Mouse (Mus musculus) forebrain, embryonic 13.5 days (tissue): ENCODE results near the gene Slc25a21. TPM values are rescaled to one million over a fixed set of nuclear protein-coding genes. Genes with fewer than 3 reads are reported as not detected.

ENCODE experiments used
- ATAC-seq: fragments of 200-750 bp; cut with Nextera tagmentation; 2 replicates; pipeline ENCODE4 v1.8.0; 2017
- H3K27ac ChIP-seq: fragments of 300-500 bp; sonication (generic); 2 replicates; pipeline ENCODE4 v1.5.1; 2015; ENCODE audit warnings: inconsistent platforms, mild to moderate bottlenecking, moderate library complexity
- H3K27me3 ChIP-seq: fragments of 300-500 bp; sonication (generic); 2 replicates; pipeline ENCODE4 v1.6.1; 2015; ENCODE audit warnings: mild to moderate bottlenecking, inconsistent platforms
- H3K36me3 ChIP-seq: fragments of 300-500 bp; sonication (generic); 2 replicates; pipeline ENCODE4 v1.6.1; 2015; ENCODE audit warnings: mild to moderate bottlenecking, inconsistent platforms; ENCODE audit not compliant: poor library complexity, severe bottlenecking
- H3K4me1 ChIP-seq: fragments of 300-500 bp; sonication (generic); 2 replicates; pipeline ENCODE4 v1.6.1; 2015; ENCODE audit warnings: inconsistent platforms
- H3K4me2 ChIP-seq: fragments of 300-500 bp; sonication (generic); 2 replicates; pipeline ENCODE4 v1.6.1; 2015; ENCODE audit warnings: inconsistent platforms, mild to moderate bottlenecking, moderate library complexity
- H3K4me3 ChIP-seq: fragments of 300-500 bp; sonication (generic); 2 replicates; pipeline ENCODE4 v1.5.1; 2015; ENCODE audit warnings: mild to moderate bottlenecking, inconsistent platforms
- H3K9ac ChIP-seq: fragments of 300-500 bp; sonication (generic); 2 replicates; pipeline ENCODE4 v1.6.1; 2015; ENCODE audit warnings: mild to moderate bottlenecking, inconsistent platforms
- H3K9me3 ChIP-seq: fragments of 300-500 bp; sonication (generic); replicated peaks from 2 replicates; pipeline ENCODE4 v1.6.1; 2016; ENCODE audit warnings: inconsistent platforms
- WGBS: fragments of 180-500 bp; shearing (Covaris S2); methylation state at CpG from one replicate; pipeline ENCODE4 v1.1.7; 2015; 5-methylcytosine and 5-hydroxymethylcytosine counted together
- polyA plus RNA-seq: library from polyadenylated mRNA; unstranded; fragments of >200 nt; fragmentation: Nextera tagmentation; extraction: Ambion mirVana; gene quantifications from 2 replicates; pipeline ENCODE4 v1.2.1, GENCODE M21; 2015

Slc25a21 gene
- polyA plus RNA-seq, 1 experiment from 2014 or later, result 0.31 TPM

GRCm38 (mm10) chr12:56691001-56691400, 506.3 kb downstream of the Slc25a21 start:
- no peaks in the 10 kb centered on the region for H3K9me3 ChIP-seq
- H3K4me3 ChIP-seq, result no peak overlapping the region
- WGBS, result 1% methylated on average over 12 of the region's 12 CpGs
- H3K27ac ChIP-seq, result no peak overlapping the region
- H3K4me2 ChIP-seq, result no peak overlapping the region
- peaks cover 21% of the 10 kb centered on the region for H3K4me1 ChIP-seq
- H3K9ac ChIP-seq, result no peak overlapping the region
- ATAC-seq, result no peak
- no peaks in the 10 kb centered on the region for H3K36me3 ChIP-seq
- peaks cover 99% of the 10 kb centered on the region for H3K27me3 ChIP-seq

DNA sequence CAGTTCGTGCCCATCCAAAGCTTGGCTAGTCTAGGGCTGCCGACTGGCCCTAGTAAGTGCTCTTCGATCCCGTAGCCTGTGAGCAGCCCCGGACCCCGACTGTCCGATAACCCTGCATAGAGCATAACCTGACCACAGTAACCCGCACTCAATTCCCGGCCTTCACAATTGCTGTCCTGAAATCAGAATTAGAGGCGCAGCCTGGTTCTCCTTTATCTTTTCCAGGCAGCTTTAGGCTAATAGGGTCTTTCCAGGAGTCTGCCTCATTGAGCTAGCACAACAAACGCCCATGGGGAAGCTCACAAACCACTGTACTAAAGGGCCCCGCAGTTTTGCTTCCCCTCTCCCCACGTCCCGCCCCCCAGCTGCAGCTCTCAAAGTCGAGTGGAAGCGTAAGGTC, 506.9 kb downstream of the Slc25a21 start:
- no peak for ATAC-seq
- Histone ChIP-seq H3K4me3 (no peak overlapping the region), H3K27ac (no peak overlapping the region), H3K9ac (no peak overlapping the region), H3K27me3 (peaks cover 99% of the 10 kb centered on the region), H3K9me3 (no peaks in the 10 kb centered on the region), H3K4me2 (no peak overlapping the region), H3K36me3 (no peaks in the 10 kb centered on the region), H3K4me1 (peaks cover 15% of the 10 kb centered on the region)
- 1% methylated on average over 16 of the region's 16 CpGs for WGBS

GRCm38 (mm10) chr12:56689736-56690135, 507.5 kb downstream of the Slc25a21 start:
- peaks cover 99% of the 10 kb centered on the region for H3K27me3 ChIP-seq
- no peak overlapping the region for H3K4me2 ChIP-seq
- no peak overlapping the region for H3K9ac ChIP-seq
- no peak overlapping the region for H3K27ac ChIP-seq
- H3K4me3 ChIP-seq, result no peak overlapping the region
- no peaks in the 10 kb centered on the region for H3K9me3 ChIP-seq
- under 1% methylated on average over 25 of the region's 25 CpGs for WGBS
- H3K36me3 ChIP-seq, result no peaks in the 10 kb centered on the region
- no peak for ATAC-seq
- H3K4me1 ChIP-seq, result peaks cover 13% of the 10 kb centered on the region; the same call in 1 of the 2 replicates

DNA sequence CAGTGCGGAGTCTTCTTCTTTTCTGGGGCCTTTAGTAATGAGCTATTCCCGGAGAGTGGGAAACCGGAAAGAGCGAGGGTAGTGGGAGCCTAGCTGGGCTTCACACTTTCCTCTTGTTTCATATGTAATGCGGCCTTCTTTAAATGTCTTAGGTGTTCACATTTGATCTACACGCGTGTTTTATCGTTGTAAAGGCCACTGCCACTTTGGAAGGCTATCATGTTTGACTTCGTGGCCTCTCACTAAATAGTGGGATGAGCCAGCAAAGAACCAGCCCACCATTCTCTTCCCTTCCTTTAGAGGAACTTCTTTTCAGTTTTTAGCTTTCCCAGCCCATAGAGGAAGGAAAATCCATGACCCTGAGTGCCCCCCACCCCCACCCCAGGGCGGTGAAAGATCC, 507.9 kb downstream of the Slc25a21 start:
- H3K27ac ChIP-seq, result no peak overlapping the region
- no peak for ATAC-seq
- peaks cover 99% of the 10 kb centered on the region for H3K27me3 ChIP-seq
- H3K36me3 ChIP-seq, result no peaks in the 10 kb centered on the region
- 1% methylated on average over 10 of the region's 10 CpGs for WGBS
- no peak overlapping the region for H3K9ac ChIP-seq
- H3K4me3 ChIP-seq, result no peak overlapping the region
- H3K4me2 ChIP-seq, result no peak overlapping the region
- H3K4me1 ChIP-seq, result peaks cover 13% of the 10 kb centered on the region; the same call in 1 of the 2 replicates
- no peaks in the 10 kb centered on the region for H3K9me3 ChIP-seq

- H3K27ac ChIP-seq, result no peak overlapping the region
- H3K4me3 ChIP-seq, result no peak overlapping the region
- H3K4me1 ChIP-seq, result peaks cover 13% of the 10 kb centered on the region; the same call in 1 of the 2 replicates
- ATAC-seq, result no peak
- no peaks in the 10 kb centered on the region for H3K36me3 ChIP-seq
- no peaks in the 10 kb centered on the region for H3K9me3 ChIP-seq
- no peak overlapping the region for H3K9ac ChIP-seq
- H3K4me2 ChIP-seq, result no peak overlapping the region
- under 1% methylated on average over 8 of the region's 8 CpGs for WGBS
- H3K27me3 ChIP-seq, result peaks cover 99% of the 10 kb centered on the region
Observed at GRCm38 (mm10) chr12:56688920-56689319, 508.4 kb downstream of the Slc25a21 start.

DNA sequence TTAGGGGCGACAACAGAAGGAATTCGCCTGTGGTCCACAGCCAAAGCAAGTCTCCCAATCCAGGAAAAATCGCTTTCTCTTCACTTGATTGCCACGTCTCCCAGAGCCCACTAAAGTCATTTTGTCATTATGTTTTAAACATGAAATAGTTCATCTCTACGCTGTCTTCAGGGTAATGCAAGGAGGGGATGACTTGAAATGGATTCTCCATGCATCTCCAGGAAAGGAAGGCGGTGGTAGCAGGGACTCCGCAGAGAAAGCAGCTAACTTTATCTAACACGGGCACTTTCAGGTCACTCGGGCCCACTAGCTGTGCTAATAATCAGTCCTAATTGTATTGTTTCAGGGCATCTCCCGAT, 508.8 kb downstream of the Slc25a21 start:
- H3K9ac ChIP-seq, result no peak overlapping the region
- no peak overlapping the region for H3K4me3 ChIP-seq
- ATAC-seq, result no peak
- no peaks in the 10 kb centered on the region for H3K9me3 ChIP-seq
- H3K27me3 ChIP-seq, result peaks cover 99% of the 10 kb centered on the region
- under 1% methylated on average over 10 of the region's 10 CpGs for WGBS
- peaks cover 13% of the 10 kb centered on the region; the same call in 1 of the 2 replicates for H3K4me1 ChIP-seq
- H3K4me2 ChIP-seq, result no peak overlapping the region
- H3K36me3 ChIP-seq, result no peaks in the 10 kb centered on the region
- no peak overlapping the region for H3K27ac ChIP-seq

DNA sequence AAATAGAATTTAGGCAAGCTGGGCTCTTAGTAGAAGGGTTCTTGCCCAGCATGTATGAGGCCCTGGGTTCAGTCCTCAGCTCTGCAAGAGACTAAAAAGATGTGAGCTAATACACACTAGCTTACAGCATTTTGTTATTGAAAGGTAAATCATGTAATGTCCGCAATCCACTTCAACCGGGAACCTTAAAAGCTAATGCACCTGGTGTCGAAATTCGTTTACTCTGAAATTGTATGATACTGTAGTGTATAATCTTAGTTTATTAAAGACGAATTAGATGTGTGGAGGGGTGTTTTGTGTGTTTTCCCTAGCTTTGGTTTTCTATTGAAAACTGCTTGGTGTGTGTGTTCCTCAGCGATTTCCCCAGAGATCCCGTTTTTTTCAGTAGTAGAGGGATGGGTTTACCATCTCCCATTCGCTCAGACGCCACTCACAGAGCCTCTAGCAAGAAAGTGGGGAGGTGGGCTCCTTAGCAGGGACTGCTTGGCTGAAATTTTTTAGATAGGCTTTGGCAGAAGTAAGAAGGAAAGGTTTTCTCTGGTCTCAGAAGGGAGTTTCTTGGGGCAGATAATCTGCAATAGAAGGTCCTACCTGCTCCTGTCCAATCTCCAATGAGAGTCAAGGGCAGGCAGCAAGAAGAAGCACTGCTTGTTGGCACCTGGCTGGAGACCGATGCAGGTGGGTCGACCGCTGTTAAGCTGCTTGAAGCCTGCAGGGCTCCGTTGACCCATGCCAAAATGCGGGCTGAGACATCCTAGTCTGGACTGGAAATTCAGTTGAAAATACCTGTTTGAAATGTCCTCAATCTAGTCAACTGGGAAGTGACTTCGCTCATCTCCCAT, 509.4 kb downstream of the Slc25a21 start:
- no peak for ATAC-seq
- WGBS, result 4% methylated on average over 15 of the region's 15 CpGs
- H3K4me2 ChIP-seq, result no peak overlapping the region
- H3K36me3 ChIP-seq, result no peaks in the 10 kb centered on the region
- H3K27ac ChIP-seq, result no peak overlapping the region
- no peaks in the 10 kb centered on the region for H3K9me3 ChIP-seq
- H3K9ac ChIP-seq, result no peak overlapping the region
- peaks cover 13% of the 10 kb centered on the region; the same call in 1 of the 2 replicates for H3K4me1 ChIP-seq
- H3K27me3 ChIP-seq, result peaks cover 99% of the 10 kb centered on the region
- no peak overlapping the region for H3K4me3 ChIP-seq

DNA sequence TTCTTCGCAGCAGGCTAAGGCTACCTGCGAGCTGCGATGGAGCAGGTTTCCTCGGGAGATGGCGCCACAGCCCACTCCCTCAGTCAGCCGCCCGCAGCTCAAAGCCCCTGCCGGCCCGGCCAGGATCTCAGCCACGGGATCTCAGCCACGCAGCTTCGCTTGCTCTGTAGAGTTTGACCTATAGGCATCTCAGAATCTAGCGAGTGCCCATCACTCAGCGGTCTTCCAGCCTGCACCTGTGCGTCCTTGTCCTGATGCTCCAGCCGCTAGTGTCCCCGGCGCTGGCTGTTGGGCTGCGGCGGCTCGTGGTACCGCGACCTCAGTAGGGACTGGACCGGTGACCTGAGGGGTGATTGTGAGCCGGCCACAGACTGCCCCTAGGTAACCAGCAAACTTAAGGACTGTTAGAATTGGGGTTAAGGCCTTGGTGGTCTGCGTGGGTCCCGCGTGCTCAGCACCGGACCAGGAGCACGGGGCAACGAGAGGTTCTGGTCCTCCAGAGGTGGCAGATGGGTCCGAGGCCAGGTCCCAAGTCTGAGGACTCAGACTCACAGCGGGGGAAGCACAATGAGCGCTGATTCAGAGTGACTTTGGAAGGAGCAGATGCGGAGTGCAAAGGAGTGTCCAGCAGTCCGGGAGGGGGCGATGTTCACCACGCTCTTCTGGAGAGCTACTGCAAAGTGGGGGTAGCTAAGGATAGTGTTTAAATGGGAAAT, 516.0 kb downstream of the Slc25a21 start:
- H3K9me3 ChIP-seq, result no peaks in the 10 kb centered on the region
- peak overlapping the region; percentile 33 for H3K4me3 ChIP-seq
- peaks cover 8% of the 10 kb centered on the region for H3K4me1 ChIP-seq
- H3K4me2 ChIP-seq, result peak overlapping the region; percentile 60
- peak; percentile 69 for ATAC-seq
- 0 out of 2 replicates have a peak overlapping the region, but pooled peaks have one; percentile 31 for H3K9ac ChIP-seq
- WGBS, result under 1% methylated on average over 38 of the region's 38 CpGs
- no peaks in the 10 kb centered on the region for H3K36me3 ChIP-seq
- H3K27ac ChIP-seq, result no peak overlapping the region
- H3K27me3 ChIP-seq, result peaks cover 88% of the 10 kb centered on the region

- no peak overlapping the region for H3K27ac ChIP-seq
- H3K36me3 ChIP-seq, result no peaks in the 10 kb centered on the region
- no peak overlapping the region for H3K4me3 ChIP-seq
- no peak for ATAC-seq
- 69% methylated on average over 7 of the region's 7 CpGs for whole genome bisulfite sequencing
- peaks cover 8% of the 10 kb centered on the region for H3K4me1 ChIP-seq
- no peak overlapping the region for H3K4me2 ChIP-seq
- H3K9ac ChIP-seq, result no peak overlapping the region
- no peaks in the 10 kb centered on the region for H3K9me3 ChIP-seq
- peaks cover 54% of the 10 kb centered on the region for H3K27me3 ChIP-seq
Observed at GRCm38 (mm10) chr12:56677620-56678019, 519.7 kb downstream of the Slc25a21 start.

GRCm38 (mm10) chr12:56674726-56675125, 522.5 kb downstream of the Slc25a21 start:
- H3K4me2 ChIP-seq, result no peak overlapping the region
- peaks cover 30% of the 10 kb centered on the region for H3K27me3 ChIP-seq
- H3K4me3 ChIP-seq, result no peak overlapping the region
- H3K4me1 ChIP-seq, result no peaks in the 10 kb centered on the region
- ATAC-seq, result no peak
- WGBS, result 41% methylated on average over 3 of the region's 3 CpGs
- no peak overlapping the region for H3K27ac ChIP-seq
- H3K9ac ChIP-seq, result no peak overlapping the region
- H3K36me3 ChIP-seq, result no peaks in the 10 kb centered on the region
- H3K9me3 ChIP-seq, result no peaks in the 10 kb centered on the region

DNA sequence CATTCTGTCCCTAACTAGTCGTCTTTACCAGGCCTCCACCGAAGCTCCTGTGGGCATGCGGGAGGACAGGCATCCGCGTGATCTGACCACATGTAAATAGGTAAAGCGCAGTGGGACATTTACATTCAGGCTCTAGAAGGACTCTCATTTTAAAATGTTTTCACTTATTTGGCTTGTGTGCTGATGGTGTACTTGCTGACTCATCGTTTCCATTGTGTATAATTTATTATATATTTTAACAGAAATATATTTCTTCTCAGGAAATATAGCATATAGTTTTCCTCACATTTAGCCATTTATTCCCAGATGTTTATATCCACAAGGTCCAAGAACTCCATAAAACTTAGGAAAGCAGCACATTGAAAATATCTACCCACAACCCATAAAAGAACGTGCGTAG, 526.5 kb downstream of the Slc25a21 start:
- Histone ChIP-seq H3K27ac (no peak overlapping the region), H3K9me3 (no peaks in the 10 kb centered on the region), H3K4me1 (no peaks in the 10 kb centered on the region), H3K4me2 (no peak overlapping the region), H3K27me3 (peaks cover 5% of the 10 kb centered on the region; the same call in 1 of the 2 replicates), H3K4me3 (no peak overlapping the region), H3K9ac (no peak overlapping the region), H3K36me3 (no peaks in the 10 kb centered on the region)
- ATAC-seq, result no peak
- WGBS, result 93% methylated on average over 9 of the region's 9 CpGs

GRCm38 (mm10) chr12:56669451-56670122, 527.7 kb downstream of the Slc25a21 start:
- Histone ChIP-seq H3K36me3 (no peaks in the 10 kb centered on the region), H3K27ac (no peak overlapping the region), H3K27me3 (peaks cover 5% of the 10 kb centered on the region; the same call in 1 of the 2 replicates), H3K9me3 (no peaks in the 10 kb centered on the region), H3K4me3 (no peak overlapping the region), H3K4me2 (no peak overlapping the region), H3K4me1 (no peaks in the 10 kb centered on the region), H3K9ac (no peak overlapping the region)
- 78% methylated on average over 9 of the region's 9 CpGs for WGBS
- no peak for ATAC-seq
